Mouse (Mus musculus): Measurements from ENCODE around the gene Rabggta.

GRCm38 (mm10) chr14:55722438-55722945, 429 bp upstream of the Rabggta start:
- TF ChIP-seq GATA1 (IDR thresholded peaks at IDR 0.05; ENCODE audit: borderline replicate concordance, low read length) (no peak), FLI1 (IDR thresholded peaks at IDR 0.05; ENCODE audit: low read length) (no peak)
